Mouse (Mus musculus) heart, embryonic 15.5 days (tissue): ENCODE measurements around the gene Nav2. TPM values are rescaled to one million over a fixed set of nuclear protein-coding genes. Genes with fewer than 3 reads are reported as not detected.
A peak's percentile ranks its signal among the peaks of the same experiment; 100 is the strongest.

Source experiments
- ATAC-seq: fragments of 200-750 bp; cut with Nextera tagmentation; replicated peaks from 2 replicates; pipeline ENCODE4 v1.8.0; 2017; ENCODE audit warnings: low read depth, moderate TSS enrichment; ENCODE audit not compliant: insufficient number of reproducible peaks, insufficient read depth, low FRiP score
- H3K27ac ChIP-seq: fragments of 300-500 bp; sonication (generic); 2 replicates; pipeline ENCODE4 v1.5.1; 2015; ENCODE audit warnings: mild to moderate bottlenecking, inconsistent platforms
- H3K27me3 ChIP-seq: fragments of 300-500 bp; sonication (generic); 2 replicates; pipeline ENCODE4 v1.6.1; 2015; ENCODE audit warnings: inconsistent platforms
- H3K36me3 ChIP-seq: fragments of 300-500 bp; sonication (generic); 2 replicates; pipeline ENCODE4 v1.6.1; 2015; ENCODE audit warnings: mild to moderate bottlenecking, inconsistent platforms
- H3K4me1 ChIP-seq: fragments of 300-500 bp; sonication (generic); replicated peaks from 2 replicates; pipeline ENCODE4 v1.6.1; 2015; ENCODE audit warnings: inconsistent platforms
- H3K4me2 ChIP-seq: fragments of 300-500 bp; sonication (generic); 2 replicates; pipeline ENCODE4 v1.6.1; 2015; ENCODE audit warnings: inconsistent platforms, mild to moderate bottlenecking, moderate library complexity
- H3K4me3 ChIP-seq: fragments of 300-500 bp; sonication (generic); 2 replicates; pipeline ENCODE4 v1.5.1; 2015; ENCODE audit warnings: mild to moderate bottlenecking, inconsistent platforms
- H3K9ac ChIP-seq: fragments of 300-500 bp; sonication (generic); 2 replicates; pipeline ENCODE4 v1.6.1; 2015; ENCODE audit warnings: mild to moderate bottlenecking, inconsistent platforms
- H3K9me3 ChIP-seq: fragments of 300-500 bp; sonication (generic); replicated peaks from 2 replicates; pipeline ENCODE4 v1.6.1; 2016; ENCODE audit warnings: inconsistent platforms
- WGBS: fragments of 180-500 bp; shearing (Covaris S2); methylation state at CpG from one replicate; pipeline ENCODE4 v1.1.7; 2015; ENCODE audit warnings: mixed read lengths; 5-methylcytosine and 5-hydroxymethylcytosine counted together
- polyA plus RNA-seq: library from polyadenylated mRNA; unstranded; fragments of >200 nt; fragmentation: Nextera tagmentation; extraction: Ambion mirVana; gene quantifications from 2 replicates; pipeline ENCODE4 v1.2.1, GENCODE M21; 2015

Nav2 gene
- polyA plus RNA-seq, 1 experiment from 2014 or later, result 30.7 TPM

DNA sequence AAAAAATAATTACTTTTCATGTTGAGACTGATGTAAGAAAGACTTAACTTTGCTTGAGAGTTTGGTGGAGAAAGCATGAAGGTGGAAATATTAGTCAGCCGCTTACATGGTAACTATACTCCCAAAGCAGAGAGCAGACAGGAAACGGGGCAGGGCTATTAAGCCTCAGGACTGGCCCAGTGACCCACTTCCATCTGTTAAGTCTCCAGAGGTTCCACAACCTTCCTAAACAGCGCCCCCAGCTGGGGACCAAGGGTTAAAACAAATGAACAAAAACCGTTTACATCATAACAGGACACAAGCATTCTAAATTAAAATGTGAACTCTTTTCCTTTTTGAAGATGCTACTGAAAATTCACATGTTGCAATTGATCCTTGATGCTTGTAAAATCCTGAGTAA, 29.7 kb downstream of the Nav2 start:
- Histone ChIP-seq H3K4me2 (no peak overlapping the region), H3K36me3 (no peaks in the 10 kb centered on the region), H3K4me3 (no peak overlapping the region), H3K27ac (no peak overlapping the region), H3K9ac (no peak overlapping the region), H3K9me3 (no peaks in the 10 kb centered on the region), H3K27me3 (no peaks in the 10 kb centered on the region), H3K4me1 (no peaks in the 10 kb centered on the region)
- no peak for ATAC-seq
- WGBS, result 40% methylated on average over 4 of the region's 4 CpGs

DNA sequence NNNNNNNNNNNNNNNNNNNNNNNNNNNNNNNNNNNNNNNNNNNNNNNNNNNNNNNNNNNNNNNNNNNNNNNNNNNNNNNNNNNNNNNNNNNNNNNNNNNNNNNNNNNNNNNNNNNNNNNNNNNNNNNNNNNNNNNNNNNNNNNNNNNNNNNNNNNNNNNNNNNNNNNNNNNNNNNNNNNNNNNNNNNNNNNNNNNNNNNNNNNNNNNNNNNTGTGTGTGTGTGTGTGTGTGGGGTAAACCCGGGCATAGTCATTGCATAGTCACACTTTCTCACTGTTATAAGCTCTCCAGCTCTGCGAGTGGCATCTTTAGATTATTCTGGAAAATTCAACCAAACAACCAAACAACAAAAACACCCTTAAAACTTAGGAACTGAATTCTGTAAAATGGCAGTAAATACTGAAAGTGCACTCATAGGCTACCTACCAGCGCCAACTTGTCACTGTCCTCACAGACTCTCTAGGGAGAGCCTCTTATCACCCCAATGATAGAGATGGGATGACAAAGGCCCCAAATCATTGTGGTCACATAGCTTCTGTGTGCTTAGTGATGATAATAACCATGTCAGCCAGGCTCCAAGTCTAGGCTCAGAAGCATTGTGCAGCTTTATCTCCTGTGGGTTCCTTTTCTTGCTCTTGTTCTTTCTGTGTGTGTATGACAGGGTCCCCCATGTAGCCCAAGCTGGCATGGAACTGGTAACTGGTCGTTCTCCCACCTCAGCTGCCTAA, 40.0 kb downstream of the Nav2 start:
- Histone ChIP-seq H3K4me1 (peaks cover 14% of the 10 kb centered on the region), H3K27ac (no peak overlapping the region), H3K4me3 (no peak overlapping the region), H3K9ac (no peak overlapping the region), H3K9me3 (no peaks in the 10 kb centered on the region), H3K4me2 (no peak overlapping the region), H3K36me3 (no peaks in the 10 kb centered on the region), H3K27me3 (no peaks in the 10 kb centered on the region)
- 70% methylated on average over 4 of the region's 4 CpGs for WGBS
- no peak for ATAC-seq

- Histone ChIP-seq H3K27me3 (peaks cover 19% of the 10 kb centered on the region), H3K4me1 (peaks cover 17% of the 10 kb centered on the region), H3K9me3 (no peaks in the 10 kb centered on the region), H3K36me3 (no peaks in the 10 kb centered on the region), H3K4me2 (no peak overlapping the region), H3K27ac (no peak overlapping the region), H3K9ac (no peak overlapping the region), H3K4me3 (no peak overlapping the region)
- ATAC-seq, result no peak
- 71% methylated on average over 5 of the region's 5 CpGs for WGBS
Observed at GRCm38 (mm10) chr7:48954501-48954900, 46.0 kb downstream of the Nav2 start.

DNA sequence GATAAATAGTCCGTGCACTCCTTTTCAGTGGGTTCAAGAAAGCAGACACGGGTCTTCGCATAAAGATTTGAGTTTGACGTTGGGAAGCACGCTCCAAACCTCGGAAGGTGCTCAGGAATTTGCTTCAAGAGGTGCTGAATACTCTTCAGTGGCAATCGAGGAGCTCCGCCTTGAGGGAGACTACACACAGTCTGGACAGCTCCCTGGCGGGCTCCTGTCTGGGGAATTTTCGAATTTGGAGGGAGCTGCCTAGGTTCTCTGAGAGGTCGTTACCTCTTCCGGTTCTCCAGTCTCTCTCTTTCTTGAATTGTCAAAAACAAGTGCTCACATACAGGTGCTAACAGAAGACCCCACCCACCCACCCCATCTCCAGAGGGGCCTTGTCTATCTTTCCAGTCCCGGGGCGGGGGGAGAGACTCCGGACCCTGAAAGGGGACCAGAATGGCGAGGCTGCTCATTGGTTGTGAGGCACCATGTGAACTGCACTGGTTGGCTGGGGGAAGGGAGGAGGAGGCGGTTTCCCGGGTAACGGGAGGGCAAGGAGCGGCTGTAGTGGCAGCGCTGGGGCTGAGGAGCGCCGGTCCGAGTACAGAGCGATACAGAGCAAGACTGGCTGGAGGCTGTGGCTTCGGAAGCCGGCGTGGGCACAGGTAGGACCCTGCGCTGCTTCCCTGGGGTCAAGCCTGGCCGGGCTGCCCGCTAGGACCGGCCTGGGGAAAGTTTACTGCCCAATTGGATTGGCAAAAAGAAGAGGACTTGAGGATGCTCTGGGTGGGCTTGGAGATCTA, 50.2 kb downstream of the Nav2 start:
- 2% methylated on average over 32 of the region's 32 CpGs for WGBS

GRCm38 (mm10) chr7:48959316-48959661, 50.8 kb downstream of the Nav2 start:
- H3K4me1 ChIP-seq, result peaks cover 19% of the 10 kb centered on the region
- H3K9ac ChIP-seq, result no peak overlapping the region
- no peaks in the 10 kb centered on the region for H3K36me3 ChIP-seq
- peaks cover 63% of the 10 kb centered on the region for H3K27me3 ChIP-seq
- H3K27ac ChIP-seq, result no peak overlapping the region
- H3K4me2 ChIP-seq, result peak overlapping the region; percentile 63
- 0 out of 2 replicates have a peak, but pooled peaks have one; percentile 11 for ATAC-seq
- peak overlapping the region; percentile 41 for H3K4me3 ChIP-seq
- H3K9me3 ChIP-seq, result no peaks in the 10 kb centered on the region
- WGBS, result 17% methylated on average over 13 of the region's 13 CpGs

More for the DNA sequence above, 50.2 kb downstream of the Nav2 start:
- Histone ChIP-seq H3K9me3 (no peaks in the 10 kb centered on the region), H3K9ac (no peak overlapping the region), H3K36me3 (no peaks in the 10 kb centered on the region), H3K4me3 (peak overlapping the region; percentile 41), H3K4me2 (peak overlapping the region; percentile 63), H3K4me1 (peaks cover 20% of the 10 kb centered on the region), H3K27ac (no peak overlapping the region), H3K27me3 (peaks cover 60% of the 10 kb centered on the region)
- peak; percentile 87 for ATAC-seq

DNA sequence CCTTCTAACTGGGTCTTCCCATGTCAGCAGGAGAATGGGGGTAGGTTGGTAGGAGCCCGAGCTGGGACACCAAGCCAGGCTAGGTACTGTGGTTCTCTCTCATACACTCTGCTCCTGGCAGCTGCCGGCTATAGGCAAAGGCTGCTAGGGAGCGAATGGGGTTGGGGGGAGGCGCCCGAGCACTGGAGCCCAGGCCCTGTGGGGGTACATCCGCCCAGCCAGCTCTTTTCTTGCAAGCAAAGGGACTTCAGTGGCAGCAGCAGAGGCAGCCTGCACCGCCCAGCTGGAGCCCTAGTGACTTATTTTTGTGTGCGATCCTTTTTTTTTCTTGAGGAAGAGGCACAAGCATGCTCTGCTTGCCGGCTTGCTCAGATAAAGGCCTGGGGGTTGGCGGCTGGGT, 51.6 kb downstream of the Nav2 start:
- no peak overlapping the region for H3K9ac ChIP-seq
- no peak overlapping the region for H3K4me2 ChIP-seq
- WGBS, result 24% methylated on average over 10 of the region's 10 CpGs
- H3K36me3 ChIP-seq, result no peaks in the 10 kb centered on the region
- peaks cover 18% of the 10 kb centered on the region for H3K4me1 ChIP-seq
- no peak for ATAC-seq
- H3K4me3 ChIP-seq, result no peak overlapping the region
- no peaks in the 10 kb centered on the region for H3K9me3 ChIP-seq
- peaks cover 63% of the 10 kb centered on the region for H3K27me3 ChIP-seq
- no peak overlapping the region for H3K27ac ChIP-seq

DNA sequence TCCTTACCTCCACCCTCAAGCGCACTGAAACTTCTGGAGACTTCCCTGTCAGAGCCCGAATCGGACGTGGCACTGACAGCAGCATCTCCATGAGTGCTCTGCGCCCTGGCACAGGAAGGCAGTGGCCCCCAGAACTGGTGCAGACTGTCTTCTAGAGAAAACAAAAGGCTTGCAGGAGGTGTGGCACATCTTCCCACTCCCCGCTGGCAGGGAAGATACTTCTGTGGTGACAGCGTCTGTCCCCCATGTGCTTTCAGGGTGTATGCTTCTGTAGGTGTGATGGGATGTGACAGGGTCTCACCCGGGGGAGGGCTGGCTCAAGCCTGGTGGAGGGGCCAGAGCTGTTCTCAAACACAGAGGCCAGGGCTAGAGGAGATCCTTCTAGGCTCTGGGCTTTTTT, 53.0 kb downstream of the Nav2 start:
- H3K4me3 ChIP-seq, result no peak overlapping the region
- peaks cover 63% of the 10 kb centered on the region for H3K27me3 ChIP-seq
- 46% methylated on average over 8 of the region's 8 CpGs for WGBS
- no peaks in the 10 kb centered on the region for H3K36me3 ChIP-seq
- no peak overlapping the region for H3K27ac ChIP-seq
- no peaks in the 10 kb centered on the region for H3K9me3 ChIP-seq
- no peak overlapping the region for H3K9ac ChIP-seq
- ATAC-seq, result no peak
- no peak overlapping the region for H3K4me2 ChIP-seq
- peaks cover 16% of the 10 kb centered on the region for H3K4me1 ChIP-seq

DNA sequence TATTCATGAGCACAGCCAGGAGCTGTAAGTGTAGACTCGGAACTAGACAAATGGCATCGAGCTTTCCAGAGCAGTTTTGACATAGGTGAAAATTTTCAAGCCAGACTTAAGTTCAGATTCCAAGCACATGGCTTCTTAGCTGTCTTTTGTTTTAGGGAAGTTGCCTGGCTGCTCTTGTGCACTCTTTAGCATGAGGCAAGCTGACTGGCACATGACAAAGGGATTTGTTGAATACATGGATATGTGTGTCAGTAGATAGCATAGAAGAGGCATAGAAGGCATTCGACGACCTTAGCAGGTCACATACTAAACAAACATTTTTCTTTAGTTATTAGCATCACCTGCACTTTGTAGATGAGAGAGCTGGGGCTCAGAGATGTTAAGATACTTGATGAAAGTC, 53.4 kb downstream of the Nav2 start:
- no peak for ATAC-seq
- peaks cover 16% of the 10 kb centered on the region for H3K4me1 ChIP-seq
- no peak overlapping the region for H3K4me2 ChIP-seq
- H3K4me3 ChIP-seq, result no peak overlapping the region
- H3K27ac ChIP-seq, result no peak overlapping the region
- no peaks in the 10 kb centered on the region for H3K36me3 ChIP-seq
- no peaks in the 10 kb centered on the region for H3K9me3 ChIP-seq
- H3K9ac ChIP-seq, result no peak overlapping the region
- 67% methylated on average over 4 of the region's 4 CpGs for WGBS
- H3K27me3 ChIP-seq, result peaks cover 63% of the 10 kb centered on the region

DNA sequence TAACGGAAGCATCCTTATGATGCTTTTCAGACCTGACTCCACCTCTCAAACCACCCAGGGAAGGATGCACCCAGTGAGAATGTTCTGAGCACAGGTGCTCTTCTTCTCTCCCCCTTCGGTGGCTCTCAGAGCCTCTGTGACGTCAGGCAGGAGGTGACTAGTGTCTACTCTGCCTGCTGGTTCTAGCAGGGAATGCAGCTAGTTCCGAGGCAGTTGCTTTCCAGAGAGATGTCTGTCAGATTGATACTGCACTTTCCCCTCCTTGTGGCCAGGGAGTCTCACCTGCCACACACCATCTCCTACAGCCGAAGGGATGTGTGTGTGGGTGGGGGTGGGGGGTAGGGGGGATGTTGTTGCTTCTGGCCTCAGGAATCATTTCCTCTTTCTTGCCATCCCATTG, 54.6 kb downstream of the Nav2 start:
- no peak overlapping the region for H3K27ac ChIP-seq
- no peak overlapping the region for H3K9ac ChIP-seq
- WGBS, result 28% methylated on average over 5 of the region's 5 CpGs
- no peak for ATAC-seq
- peaks cover 53% of the 10 kb centered on the region for H3K27me3 ChIP-seq
- no peaks in the 10 kb centered on the region for H3K9me3 ChIP-seq
- no peak overlapping the region for H3K4me3 ChIP-seq
- no peak overlapping the region for H3K4me2 ChIP-seq
- no peaks in the 10 kb centered on the region for H3K36me3 ChIP-seq
- H3K4me1 ChIP-seq, result peaks cover 16% of the 10 kb centered on the region

- peaks cover 16% of the 10 kb centered on the region for H3K4me1 ChIP-seq
- 50% methylated on average over 4 of the region's 4 CpGs for WGBS
- no peak overlapping the region for H3K27ac ChIP-seq
- ATAC-seq, result no peak
- H3K9ac ChIP-seq, result no peak overlapping the region
- no peaks in the 10 kb centered on the region for H3K36me3 ChIP-seq
- no peak overlapping the region for H3K4me3 ChIP-seq
- H3K9me3 ChIP-seq, result no peaks in the 10 kb centered on the region
- H3K4me2 ChIP-seq, result no peak overlapping the region
- peaks cover 56% of the 10 kb centered on the region for H3K27me3 ChIP-seq
Observed at GRCm38 (mm10) chr7:48963554-48963953, 55.0 kb downstream of the Nav2 start.

DNA sequence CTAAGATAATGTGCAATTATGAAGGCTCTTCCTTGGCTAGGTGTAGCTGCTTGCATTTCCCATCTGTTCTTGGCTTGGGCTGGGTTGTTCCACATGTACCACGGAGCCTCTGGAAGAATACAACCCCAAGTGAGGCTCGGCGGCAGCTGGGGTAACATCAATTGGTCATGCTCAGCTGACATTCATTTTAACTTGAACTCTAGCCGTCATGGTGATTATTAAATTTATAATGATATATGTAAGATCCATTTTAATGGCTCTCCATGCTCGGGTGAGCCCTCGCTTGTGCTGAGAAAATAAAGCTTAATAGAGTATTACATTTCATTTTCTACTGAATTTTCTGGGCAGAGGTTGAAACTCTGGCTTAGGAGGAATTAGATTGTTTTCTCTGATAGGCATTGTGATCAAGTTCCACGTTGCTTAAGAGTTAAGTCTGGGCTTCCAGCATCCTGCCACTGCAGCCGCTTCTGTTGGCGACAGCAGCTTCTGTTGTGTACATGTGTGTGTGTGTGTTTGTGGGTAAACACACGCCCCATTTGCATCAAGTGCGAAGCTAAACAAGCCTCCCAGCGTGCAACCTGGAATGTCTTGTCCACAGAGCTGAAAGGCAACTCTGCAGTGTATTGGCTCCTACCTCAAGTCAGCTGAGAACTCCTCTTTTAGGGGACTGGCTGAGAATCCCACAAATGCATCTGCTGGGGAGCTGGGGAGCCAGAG, 57.4 kb downstream of the Nav2 start:
- Histone ChIP-seq H3K27me3 (peaks cover 36% of the 10 kb centered on the region), H3K9ac (no peak overlapping the region), H3K4me2 (no peak overlapping the region), H3K27ac (no peak overlapping the region), H3K36me3 (no peaks in the 10 kb centered on the region), H3K4me3 (no peak overlapping the region), H3K9me3 (no peaks in the 10 kb centered on the region), H3K4me1 (0 out of 2 replicates have a peak, but pooled peaks cover 3% of the 10 kb centered on the region)
- 75% methylated on average over 12 of the region's 12 CpGs for WGBS
- ATAC-seq, result no peak
